Mouse (Mus musculus): ENCODE results near the gene Lef1. TPM values are rescaled to one million over a fixed set of nuclear protein-coding genes. Genes with fewer than 3 reads are reported as not detected.

Gene Lef1
- total RNA-seq, 2 experiments from 2014 or later: 0.60 TPM; not detected in 1

DNA sequence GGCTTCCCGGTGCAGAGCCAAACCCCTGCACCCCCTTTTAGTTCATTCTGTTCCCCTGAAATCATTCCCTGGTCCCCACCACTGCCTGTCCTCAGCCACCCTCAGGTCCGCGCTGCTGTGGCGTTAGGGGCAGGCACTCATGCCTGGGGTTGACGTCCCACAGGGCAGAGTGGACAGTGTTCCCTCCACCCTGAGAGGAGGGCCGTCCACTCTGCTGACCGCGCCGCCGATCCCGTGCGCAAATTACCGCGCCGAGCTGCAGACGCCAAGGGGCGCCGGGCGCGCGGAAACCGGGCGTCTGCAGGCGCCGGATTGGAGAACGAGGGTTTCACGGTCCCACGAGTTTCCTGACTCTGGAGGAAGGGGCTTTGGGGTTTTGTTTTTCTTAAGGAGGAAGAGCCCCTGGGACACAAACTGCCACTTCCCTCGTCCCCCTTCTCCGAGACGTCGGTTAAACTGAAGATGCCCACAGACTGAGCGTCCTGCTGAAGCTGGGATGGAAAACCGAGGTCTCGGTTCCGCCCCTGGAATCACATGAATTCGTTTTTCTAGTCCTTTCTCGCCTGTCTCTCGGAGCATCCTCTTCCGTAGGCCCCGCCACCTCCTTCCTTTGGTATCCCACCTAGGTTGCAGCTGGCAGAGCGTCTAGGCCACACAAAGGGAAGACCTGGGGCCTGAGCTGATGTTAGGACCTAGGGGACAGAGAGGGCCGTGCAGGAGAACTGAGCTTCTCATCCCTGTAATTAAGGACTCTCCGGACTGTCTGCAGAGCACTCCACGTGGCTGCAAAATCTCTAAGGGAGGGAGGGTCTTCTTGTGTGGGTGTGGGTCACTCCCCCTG is 3.6 kb upstream of the Lef1 start:
- no peak for ATAC-seq (replicated peaks; ENCODE audit: low FRiP score, poor library complexity, severe bottlenecking)

DNA sequence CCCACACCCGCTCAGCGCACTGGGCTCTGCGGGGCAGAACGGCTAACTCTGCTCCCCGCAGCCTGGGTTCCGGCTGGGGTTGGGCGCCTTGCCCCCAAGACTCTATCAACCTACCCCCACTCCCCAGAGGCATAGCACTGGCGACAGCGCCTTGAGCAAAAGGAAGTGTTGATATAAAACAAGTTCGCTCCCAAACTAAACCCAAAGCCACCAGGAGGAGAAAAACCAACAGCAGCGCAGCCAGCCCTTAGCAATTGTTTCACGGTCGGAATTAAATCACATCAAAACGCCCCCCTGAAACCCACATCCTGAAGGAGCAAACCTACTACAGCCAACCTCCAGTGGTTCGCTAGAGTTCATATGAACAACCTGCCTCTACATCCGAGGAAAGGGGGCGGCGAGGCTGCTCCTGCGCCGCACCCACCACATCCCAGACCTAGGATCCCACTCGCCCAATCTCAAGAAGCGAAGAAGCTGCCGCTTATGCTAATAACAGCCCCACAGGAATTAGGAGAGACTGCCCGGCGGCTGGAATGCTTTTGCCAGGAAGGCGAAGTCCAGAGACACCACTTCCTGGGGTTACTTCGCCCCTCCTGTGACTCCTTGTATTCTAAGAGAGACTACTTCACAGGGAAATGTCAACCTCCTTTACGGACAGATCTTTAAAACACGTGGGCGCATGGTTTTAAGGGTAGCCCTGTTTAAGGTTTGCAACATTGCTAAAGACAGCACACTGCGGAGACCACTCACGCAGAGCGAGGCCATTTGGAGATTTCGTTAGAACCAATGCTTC is 2.8 kb upstream of the Lef1 start:
- no peak for ATAC-seq (replicated peaks; ENCODE audit: low FRiP score, poor library complexity, severe bottlenecking)

DNA sequence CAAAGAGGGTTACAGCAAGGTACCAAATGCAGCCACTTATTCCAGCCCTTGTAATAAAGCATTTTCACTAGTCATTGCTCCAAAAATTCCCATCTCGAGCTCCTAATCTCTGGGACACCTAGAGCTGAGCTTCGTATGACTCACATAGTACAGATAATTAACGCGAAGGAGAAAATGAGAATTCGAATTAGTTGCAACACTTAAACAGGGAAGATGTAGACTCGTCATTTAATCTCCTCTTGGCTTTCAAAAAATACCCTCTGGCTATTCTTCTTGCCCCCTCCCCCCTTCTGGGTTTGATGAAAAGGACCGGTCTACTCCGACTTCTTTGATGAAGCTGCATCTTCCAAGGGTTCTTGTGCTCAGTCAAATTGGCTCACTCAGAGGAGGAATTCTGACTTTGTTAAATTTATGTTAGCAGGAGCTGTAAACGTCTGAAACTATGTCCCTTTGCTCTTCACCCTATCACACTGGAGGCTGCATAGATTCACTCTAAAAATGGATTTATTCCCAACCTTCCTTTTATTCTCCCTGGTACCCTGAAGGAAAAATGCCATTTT is 2.1 kb upstream of the Lef1 start:
- ATAC-seq (replicated peaks; ENCODE audit: low FRiP score, poor library complexity, severe bottlenecking): no peak

DNA sequence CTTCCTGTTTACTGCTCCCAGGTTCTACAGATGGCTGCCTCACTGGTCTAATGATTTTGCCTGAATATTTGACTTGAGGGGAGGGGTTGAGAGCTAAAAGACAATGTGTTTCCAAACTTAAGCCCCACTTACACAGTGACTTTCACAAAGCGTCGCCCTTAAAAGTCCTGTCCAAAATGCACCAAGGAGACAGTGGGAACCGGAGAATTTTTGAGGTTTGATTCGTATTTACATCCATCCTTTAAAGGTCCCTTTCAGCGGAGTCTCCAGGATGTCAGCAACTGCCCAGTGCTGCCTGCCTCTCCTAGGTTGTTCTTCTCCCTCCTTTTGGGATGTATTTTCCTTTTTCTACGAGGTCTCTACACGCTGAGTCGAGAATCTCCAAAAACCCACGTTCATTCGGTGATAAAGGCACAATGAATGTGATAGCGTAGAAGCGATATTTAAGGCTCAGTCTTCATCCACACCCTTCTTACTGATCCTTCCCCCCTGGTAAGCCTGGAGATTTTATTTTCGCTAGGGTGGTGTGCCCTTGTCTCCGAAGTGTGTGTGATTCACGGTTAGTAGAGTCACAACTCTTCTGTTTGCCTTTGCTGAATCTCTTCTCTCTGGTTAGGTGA is 1.1 kb upstream of the Lef1 start:
- ATAC-seq (replicated peaks; ENCODE audit: low FRiP score, poor library complexity, severe bottlenecking): no peak

DNA sequence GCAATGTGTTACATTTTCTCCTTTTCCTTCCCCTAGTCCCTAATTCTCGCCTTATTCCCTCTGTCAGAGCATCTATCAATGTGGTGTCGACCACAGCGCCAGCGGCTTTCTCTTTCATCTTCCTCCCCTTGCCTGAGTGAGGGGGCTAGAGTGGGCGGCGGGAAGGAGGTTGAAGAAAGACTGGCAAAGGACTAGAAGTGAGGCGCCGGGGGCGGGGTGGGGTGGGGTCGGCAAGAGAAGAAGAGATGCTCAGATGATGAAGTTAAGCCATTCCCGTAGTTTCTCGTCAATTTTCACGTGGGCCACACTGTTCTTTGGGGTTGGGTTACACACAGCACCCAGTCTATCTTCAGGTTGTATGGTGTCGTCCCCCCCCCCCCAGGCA is 593 bp upstream of the Lef1 start:
- ATAC-seq (replicated peaks; ENCODE audit: low FRiP score, poor library complexity, severe bottlenecking): no peak

DNA sequence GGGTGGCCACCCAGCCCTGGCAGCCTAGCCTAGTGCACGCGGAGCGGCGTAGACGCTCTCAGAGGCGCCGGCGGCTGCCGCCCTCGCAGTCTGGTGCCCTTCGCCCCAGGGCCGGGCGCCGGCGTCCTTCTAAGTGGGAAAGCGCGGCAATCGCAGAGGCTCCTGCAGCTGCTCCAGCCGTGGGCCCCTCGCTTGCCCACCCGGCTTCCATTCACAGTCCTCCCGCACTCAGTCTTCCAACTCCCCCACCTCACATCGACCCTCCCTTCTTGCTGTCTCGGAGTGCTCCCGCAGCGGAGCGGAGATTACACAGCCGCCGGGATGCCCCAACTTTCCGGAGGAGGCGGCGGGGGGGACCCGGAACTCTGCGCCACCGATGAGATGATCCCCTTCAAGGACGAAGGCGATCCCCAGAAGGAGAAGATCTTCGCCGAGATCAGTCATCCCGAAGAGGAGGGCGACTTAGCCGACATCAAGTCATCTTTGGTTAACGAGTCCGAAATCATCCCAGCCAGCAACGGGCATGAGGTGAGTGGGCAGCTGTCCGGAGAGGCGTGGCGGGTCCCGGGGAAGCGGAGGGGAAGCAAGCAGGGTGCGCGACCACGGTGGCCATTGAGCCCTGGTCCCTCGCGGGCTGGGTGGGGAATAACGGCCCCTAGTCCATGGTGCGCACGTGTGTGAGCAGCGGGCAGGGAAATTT is 1.0 kb downstream of the Lef1 start:
- ATAC-seq (replicated peaks; ENCODE audit: low FRiP score, poor library complexity, severe bottlenecking): no peak

DNA sequence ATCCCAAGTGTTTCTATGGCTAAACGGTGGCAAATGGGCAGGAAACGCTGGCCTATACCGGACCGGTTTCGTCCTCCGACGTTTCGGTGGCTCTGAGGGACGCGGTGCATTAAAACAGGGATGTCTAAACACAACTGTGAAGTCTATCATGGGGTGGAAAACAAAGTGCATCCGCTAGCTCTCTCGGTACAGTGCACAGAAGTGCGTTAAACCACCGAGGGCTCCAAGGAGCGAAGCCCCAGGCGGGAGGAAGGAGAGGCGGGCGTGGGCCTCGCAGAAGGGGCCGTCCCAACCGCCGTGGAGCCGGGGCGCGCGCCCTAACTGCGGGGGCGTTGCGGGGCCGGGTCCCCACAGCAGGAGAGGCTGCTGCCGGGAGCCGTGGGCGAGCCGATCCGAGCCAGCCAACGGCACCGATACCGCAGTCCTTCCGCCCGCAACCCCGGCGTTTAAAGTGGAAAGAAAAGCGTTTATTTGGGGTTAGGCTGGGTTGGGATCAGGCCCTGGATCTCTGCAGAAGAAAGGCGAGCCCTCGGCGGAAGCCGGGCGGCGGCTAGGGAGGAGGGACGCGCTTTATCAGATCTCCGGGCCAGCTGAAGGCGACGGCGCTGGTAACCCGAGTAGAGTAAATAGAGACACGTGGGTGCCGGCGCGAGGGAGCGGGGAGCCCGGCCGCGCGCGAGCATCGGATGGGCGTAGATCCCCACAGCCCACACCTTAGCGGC is 1.7 kb downstream of the Lef1 start:
- no peak for ATAC-seq (replicated peaks; ENCODE audit: low FRiP score, poor library complexity, severe bottlenecking)

DNA sequence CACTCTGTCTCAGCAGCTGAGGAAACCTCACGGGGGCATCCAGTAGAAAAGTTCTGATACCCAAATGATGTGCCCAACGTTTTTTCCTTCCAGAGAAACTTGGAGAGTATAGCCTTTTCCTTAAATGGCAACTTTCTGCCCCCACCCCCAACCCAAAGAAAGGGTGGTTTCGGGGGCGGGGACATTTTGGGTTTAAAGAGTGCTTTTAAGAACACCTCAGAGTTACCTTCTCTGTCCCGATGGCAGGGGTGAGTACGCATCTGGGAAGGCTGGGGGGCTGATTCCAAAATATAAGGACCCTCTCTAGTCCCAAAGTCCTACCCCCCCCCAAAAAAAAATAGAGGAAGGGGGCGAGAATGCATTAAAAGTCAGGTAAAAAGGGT is 2.3 kb downstream of the Lef1 start:
- ATAC-seq (replicated peaks; ENCODE audit: low FRiP score, poor library complexity, severe bottlenecking): no peak

DNA sequence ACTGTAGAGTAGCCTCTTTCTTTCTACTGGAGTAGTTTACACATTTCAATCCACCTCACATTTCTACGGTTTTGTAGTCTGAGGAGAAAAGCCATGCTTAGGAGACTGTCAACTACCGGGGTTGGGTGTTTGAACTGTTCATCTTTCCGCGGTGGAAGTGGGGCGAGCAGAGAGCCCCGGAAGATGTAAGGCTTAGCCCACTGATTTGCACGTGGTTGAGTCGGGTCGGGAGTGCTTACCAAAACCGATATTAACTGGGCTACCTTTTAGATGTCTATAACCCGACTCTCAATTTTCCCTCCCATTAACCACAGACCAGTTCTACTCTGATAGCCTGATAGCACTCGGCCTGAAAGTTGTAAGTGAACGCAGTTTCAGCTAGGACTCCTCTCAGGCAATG is 2.8 kb downstream of the Lef1 start:
- ATAC-seq (replicated peaks; ENCODE audit: low FRiP score, poor library complexity, severe bottlenecking): no peak

DNA sequence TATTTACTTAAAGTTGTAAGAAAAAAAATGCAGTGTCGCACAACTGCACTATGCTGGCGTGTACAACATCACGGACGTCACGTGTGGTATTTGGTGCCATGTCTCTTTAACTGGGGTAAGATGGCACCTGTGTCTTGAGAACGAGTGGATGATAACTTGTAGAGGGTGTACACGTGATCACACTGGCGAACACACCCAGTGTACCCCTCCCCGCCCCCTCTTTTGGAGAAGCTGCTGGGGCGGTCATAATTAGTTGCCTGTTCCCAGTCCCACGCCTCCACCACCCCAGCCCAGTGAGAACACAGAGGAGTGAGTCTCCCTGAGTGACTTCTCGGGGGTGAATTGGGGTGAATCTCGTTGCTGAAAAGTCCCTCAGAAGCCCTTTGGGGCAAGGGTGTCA is 5.8 kb downstream of the Lef1 start:
- no peak for ATAC-seq (replicated peaks; ENCODE audit: low FRiP score, poor library complexity, severe bottlenecking)

DNA sequence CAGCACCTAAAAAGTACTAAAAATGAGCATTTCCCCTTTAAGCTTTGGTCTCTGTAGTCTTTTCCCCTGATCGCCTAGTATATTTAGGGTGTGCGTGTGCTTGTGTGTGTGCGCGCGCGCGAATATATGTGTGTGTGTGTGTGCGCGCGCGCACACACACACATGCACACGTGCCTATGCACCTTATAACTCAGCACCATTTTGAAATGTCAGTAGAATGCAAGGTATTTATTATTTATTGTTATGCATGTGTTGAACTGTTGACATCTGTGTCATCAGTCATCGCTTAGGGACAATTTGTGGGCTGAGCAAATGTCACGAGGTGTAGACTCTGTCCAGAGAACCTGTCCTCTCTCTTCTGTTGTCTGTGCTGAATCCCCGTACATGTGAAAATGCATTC is 7.1 kb downstream of the Lef1 start:
- ATAC-seq (replicated peaks; ENCODE audit: low FRiP score, poor library complexity, severe bottlenecking): no peak

DNA sequence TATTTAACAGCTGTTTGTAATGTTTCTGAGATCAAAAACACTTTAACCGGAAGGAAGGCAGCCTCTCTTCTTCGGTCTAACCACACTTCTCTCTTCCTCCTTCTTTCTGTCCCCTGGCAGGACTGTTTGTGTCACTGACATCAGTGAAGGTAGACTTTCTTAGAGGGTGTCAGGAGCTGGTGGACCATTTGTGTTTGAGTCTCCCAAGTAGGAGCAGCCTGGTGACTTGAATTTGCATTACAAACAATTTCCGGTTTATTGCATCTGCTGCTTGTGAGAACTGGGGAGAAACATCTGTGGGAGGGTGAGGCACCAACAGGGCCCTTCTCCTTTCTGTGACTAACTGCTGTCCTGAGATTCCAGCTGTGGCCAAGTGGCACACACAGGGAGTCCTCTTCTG is 7.6 kb downstream of the Lef1 start:
- ATAC-seq (replicated peaks; ENCODE audit: low FRiP score, poor library complexity, severe bottlenecking): no peak

DNA sequence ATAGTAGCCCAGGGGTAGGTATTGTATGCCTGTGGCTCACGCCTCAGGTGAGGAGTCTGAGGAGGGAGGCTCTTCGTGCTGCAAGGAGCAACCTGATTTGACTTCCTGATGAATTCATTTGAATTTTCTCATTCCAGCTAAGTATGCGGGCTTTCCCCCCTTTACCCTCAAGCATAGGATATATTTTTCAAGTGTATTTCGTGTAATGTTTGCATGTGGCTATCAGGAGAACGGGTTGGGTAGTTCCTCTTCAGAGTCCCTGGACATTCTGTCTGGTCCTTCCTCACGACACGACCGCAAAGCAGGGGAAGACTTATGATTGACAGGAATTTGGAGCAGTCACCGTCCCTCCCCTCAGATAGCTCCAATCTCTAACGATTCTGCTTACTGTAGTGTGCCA is 9.2 kb downstream of the Lef1 start:
- no peak for ATAC-seq (replicated peaks; ENCODE audit: low FRiP score, poor library complexity, severe bottlenecking)

DNA sequence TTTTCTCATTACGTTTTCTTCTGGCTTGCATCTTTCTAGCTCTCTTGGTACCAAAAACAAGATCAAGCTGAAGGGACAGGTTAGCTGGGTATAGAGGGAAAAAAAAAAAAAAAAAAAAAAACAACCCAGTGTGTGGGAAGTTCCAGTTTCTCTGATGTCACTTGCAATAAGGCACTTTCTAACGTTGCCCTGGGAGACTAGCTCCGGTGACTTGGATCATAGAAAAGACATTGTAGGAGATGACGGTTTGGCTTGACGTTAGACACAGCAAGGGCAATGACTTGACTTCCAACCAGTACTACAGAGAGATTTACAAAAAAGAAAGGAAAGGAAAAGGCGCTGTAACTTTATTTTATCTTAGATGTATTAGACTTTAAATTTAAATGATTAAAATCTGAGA is 13.2 kb downstream of the Lef1 start:
- no peak for ATAC-seq (replicated peaks; ENCODE audit: low FRiP score, poor library complexity, severe bottlenecking)

DNA sequence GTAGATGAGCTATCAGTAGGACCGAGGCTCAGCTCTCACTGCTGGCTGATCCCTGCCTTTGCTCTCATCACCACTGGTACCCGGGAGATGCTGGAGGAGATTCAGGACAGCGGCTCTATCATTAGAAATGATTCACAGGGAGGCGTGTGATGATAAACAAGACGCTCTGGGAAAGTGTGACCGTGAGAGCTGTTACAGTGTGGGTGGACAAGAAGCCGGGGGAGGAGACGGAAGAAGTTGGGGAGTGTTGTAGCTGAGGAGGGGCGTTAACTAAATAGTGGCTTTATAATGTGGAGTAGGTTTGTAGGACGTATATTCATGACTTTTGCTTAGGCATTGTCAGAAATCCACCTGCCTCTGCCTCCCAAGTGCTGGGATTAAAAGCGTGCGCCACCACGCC is 15.6 kb downstream of the Lef1 start:
- no peak for ATAC-seq (replicated peaks; ENCODE audit: low FRiP score, poor library complexity, severe bottlenecking)

DNA sequence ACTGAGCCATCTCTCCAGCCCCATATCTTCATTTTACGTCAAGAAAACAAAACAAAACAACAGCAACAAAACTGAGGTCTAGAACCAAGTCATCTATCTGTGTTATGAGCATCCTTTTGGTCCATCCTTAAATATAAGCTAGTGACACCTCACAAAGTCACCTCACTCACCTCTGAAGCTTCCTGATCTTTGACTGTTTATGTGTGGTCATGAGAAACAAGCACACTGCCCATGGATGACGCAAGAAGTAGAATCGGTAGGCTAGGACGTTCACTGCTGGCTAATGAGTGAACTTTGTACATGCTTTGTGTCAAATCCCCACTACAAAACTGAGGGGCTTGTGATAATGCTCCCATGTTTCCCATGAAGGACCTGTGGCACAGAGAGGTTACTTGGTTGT is 16.2 kb downstream of the Lef1 start:
- ATAC-seq (replicated peaks; ENCODE audit: low FRiP score, poor library complexity, severe bottlenecking): no peak

DNA sequence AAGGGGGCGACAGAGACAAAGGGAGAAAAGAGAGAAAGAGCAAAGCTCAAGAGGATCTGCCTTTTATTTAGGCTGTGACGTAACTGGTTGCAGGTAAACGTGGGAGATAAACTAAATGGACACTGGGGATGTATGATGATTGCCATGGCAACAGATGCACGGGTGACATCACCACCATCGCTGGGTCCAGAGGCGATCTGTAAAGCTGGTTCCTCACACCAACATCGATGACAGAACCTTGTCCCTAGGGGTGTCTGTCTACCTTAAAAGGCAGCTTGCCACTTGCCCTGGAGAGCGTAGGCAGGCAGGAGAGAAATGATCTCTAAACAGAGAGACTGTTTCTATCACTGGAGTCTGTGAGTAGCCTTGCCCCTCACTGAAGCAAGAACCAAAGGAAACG is 23.7 kb downstream of the Lef1 start:
- no peak for ATAC-seq (replicated peaks; ENCODE audit: low FRiP score, poor library complexity, severe bottlenecking)

DNA sequence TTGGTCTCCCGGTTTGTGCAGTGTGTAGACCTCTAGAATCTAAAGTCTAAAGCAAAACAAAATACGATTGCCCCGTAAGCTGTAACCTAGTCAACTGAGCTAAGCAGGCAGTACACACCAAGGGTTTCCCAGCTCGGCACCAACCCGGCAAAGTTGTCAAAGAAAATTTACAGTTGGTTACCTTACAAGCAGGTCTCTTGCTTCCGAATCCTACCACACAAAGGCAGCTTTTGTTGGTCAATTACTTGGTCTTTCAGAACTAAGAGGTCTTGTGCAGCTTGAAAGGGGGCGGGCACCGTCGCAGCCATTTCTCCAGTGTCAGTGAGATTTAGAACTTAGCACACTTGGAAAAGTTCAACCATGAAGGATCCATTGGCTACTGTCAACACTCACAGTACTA is 25.2 kb downstream of the Lef1 start:
- no peak for ATAC-seq (replicated peaks; ENCODE audit: low FRiP score, poor library complexity, severe bottlenecking)

DNA sequence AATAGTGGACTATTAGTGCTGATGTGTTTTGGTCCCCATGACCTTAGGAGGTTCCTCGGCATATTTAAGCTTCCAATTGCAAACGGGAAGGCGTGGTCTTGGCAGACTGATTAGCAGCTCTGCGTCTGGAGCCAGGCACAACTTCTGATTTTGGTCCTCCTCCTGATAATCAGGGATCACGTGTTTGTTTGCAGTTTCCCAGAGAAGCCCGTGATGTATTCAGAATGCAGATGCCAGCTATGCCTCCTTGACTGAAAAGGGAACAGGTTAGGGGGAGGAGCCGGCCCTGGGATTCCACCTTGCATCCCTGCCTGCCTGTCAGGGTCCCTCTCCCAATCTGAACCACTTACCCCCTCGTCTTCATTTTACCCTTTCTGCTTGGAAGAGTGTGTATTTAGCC is 26.2 kb downstream of the Lef1 start:
- no peak for ATAC-seq (replicated peaks; ENCODE audit: low FRiP score, poor library complexity, severe bottlenecking)

Data from erythroblast, adult 5-6 weeks (primary cell).